Mouse (Mus musculus): ENCODE results near the gene Tmeff1.

GRCm38 (mm10) chr4:48582941-48583340 is 2.0 kb upstream of the Tmeff1 start:
- no peak for TF ChIP-seq POLR2A (IDR thresholded peaks at IDR 0.05; ENCODE audit: extremely low read depth, insufficient read depth, low read length)
- no peak for TF ChIP-seq CTCF (IDR thresholded peaks at IDR 0.05; ENCODE audit: extremely low read depth, insufficient read depth, low read length)

Data from cortical plate, adult 2 months (tissue).